Mouse (Mus musculus): ENCODE measurements around the gene B230219D22Rik.

DNA sequence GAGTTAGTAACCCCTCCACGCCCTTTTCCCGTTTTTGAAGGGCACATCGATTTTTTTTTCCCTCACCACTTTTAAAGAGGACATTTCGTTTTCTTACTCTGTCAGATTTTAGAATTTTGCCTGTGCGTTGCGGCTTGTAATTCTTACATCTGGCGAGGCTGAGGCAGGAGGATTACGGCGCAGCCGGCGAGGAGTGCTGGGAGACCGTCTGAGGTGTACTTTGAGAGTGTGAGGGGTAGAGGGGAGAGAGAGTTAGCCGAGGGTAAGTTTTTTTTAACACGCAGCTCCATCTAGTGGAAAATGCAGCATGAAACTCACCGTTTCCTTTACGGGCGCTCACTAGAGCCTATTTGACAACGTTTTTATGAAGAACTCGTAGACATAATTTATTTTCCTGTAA is 34.9 kb downstream of the B230219D22Rik start:
- TF ChIP-seq POLR2A (IDR thresholded peaks at IDR 0.05; ENCODE audit: insufficient read depth, low read depth, low read length) (peak; percentile 79), EP300 (IDR thresholded peaks at IDR 0.05; ENCODE audit: insufficient read depth, low read depth, low read length) (0 out of 2 replicates have a peak, but pooled peaks have one; percentile 10)

Data from heart, adult 2 months (tissue).